Mouse (Mus musculus) cerebellum, adult 11-12 months (tissue): ENCODE measurements around the gene Irf2bp1.

Source experiments
- DNase-seq: peaks from one replicate; pipeline ENCODE4 v3.0.0; 2022

Gene Irf2bp1

DNA sequence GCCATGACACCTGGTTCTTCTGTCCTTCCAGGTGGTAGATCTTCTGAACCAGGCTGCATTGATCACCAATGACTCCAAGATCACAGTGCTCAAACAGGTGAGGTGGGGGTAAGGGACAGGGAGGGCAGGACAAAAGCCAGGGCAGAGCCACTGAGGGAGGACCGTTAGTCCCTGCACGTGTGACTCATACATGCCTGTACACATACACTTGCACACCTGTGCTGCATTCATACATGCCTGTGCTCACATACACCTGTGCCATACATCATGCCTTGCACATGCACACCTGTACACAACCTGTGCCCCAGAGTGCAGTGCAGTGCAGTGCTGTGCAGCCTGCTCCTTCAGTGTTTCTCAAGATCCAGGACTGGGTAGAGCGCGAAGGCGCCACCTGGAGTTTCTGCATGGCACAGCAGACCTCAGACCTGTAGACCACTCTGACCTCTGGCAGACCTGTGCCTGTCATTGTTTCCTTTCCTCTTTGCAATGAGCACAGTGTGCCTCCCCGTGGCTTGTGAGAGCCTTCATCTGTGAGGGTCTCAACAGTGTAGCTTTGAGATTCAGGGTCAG, 25.3 kb downstream of the Irf2bp1 start:
- no peak for DNase-seq

DNA sequence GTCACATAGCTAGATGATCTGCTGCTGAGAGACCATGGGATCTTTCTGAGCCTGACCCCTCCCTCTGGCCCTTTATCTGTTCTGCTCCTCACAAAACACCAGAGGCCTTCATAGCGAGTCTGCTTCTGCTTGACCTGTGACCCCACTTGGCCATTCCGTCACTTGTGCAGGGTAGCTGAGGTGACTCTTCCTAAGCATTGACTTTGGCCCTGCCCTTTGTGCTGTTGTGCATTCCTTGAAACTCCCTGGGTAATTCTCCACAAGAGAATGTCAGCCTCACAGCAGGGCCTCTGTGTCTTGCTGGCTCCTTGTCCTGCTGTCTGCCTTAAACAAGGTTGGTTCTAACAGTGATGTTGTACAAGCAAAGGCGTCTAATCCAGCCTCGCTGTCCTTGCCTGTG, 27.8 kb downstream of the Irf2bp1 start:
- no peak for DNase-seq

DNA sequence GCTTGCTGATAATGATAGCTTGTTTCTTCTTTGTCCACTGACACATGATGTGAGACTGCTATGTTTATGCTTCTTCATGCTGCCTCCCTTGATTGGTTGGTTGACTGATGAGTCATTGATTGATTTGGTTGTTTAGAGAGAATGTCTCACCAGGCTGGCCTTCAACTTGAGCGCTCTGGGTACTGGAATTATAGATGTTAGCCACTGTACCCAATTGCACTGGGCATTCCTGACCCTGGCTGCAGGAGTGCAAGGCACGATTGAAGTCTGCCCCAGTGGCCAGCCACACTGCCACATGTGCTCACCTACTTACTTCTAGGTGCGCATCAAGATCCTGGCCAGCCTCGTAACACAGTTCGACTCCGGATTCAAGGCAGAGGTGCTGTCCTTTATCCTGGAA, 40.8 kb downstream of the Irf2bp1 start:
- no peak for DNase-seq

DNA sequence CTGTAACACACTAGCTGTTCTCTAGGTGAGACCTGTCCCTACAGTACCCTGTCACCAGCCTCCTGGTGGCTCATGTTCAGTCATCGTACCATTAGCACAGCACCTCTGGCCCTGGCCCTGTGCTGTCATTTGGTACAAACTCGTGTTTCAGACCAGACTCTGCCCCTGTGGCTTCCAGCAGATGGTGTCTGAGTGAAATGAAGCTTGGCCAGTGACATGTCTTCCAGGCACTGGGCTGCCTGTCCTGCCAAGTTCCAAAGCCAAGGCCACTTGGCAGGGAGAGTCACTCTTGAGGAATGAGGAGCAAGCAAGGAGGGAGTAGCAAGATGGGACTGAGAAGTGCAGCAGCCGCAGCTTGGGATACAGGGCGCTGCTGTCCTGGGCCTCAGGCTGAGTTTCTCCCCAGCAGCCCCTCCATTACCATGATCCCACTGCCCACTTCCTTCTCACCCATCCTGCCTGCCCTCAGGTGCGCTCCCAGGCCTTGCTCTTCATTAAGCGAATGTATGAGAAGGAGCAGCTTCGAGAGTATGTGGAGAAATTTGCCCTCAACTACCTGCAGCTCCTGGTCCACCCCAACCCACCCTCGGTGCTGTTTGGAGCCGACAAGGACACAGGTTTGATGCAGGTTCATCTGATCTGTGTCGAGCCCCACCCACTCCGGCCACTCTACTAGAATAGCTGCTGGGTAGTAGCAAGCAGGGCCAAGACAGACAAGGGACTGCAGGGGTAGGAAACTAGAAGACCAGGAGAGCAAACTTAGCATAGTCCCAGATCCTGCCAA, 42.6 kb downstream of the Irf2bp1 start:
- DNase-seq = peak; percentile 84

DNA sequence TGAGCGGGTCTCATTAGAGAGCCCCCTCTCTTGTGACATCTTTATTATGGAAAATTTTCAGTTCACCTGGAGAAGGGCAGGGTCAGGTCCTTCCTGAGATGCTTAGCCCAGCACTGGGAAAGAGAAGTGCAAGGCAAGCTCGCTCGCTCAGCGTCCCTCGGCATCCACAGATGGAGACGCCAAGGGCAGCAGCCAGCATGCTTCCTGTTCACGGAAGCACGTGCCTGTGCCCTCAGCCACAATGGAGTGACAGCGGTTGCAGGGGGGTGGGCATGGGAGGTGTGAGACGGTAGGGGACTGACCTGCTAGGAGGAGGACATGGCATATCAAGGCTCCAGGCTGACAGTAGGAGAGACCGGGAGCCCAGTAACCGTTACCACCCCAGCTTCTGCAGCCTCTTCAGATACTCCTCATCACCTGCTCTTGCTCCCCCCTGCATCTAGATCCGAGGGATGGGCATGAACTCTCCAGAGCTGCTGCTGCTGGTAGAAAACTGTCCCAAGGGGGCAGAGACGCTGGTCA, 44.2 kb downstream of the Irf2bp1 start:
- DNase-seq = no peak

DNA sequence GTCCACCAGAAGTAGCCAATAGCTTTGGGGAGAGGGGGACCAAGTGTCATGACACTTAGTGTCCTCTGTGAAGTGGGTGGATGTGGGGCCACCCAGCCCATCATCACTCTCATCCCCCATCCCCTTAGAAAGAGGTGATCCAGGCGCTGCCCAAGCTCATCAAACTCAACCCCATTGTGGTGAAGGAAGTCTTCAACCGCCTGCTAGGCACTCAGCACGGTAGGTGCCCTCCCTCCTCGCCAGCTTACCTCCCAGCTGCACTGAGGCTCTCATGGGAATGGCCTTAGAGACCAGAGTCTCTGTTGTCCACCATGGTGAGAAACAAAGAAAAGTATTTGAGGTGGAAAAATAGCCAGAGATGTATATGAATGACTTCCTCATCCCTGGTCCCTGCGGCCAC, 45.4 kb downstream of the Irf2bp1 start:
- no peak for DNase-seq

DNA sequence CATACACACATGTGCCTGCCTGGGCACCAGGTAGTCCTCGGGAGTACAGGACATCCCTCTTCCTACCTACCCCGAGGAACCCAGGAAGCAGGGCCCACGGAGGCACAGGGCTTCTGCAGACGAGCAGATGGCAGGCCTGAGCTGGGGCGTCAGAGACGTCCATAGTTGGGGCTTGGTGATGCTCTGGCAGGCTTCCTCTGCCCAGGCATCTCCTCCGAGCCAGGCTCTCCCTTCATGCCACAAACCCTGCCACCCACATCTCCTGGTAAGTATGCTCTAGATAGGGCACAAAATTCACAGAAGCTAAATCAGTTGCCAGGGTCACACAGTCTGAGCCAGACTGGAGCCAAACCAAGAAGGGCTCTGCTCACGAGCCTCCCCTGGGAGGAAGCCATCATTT, 46.3 kb downstream of the Irf2bp1 start:
- DNase-seq = no peak

DNA sequence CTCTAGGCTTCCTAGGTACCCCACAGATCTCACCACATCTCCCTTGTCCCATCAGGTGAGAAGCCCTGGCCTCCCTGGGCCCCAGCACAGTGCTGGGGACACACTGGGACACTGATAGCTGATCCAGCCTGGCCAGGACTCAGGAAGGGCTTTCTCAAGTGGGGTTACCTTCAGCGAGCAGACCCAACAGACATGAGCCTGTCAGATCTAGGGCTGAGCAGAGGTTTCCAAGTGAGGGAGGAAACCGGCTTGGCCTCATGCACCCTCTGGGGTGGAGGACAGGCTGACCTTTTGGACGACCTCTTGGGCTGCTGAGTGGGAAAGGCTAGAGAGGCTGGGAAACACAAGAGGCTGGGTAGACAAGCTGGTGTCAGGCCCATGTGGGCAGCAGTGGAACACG, 47.3 kb downstream of the Irf2bp1 start:
- DNase-seq = no peak

DNA sequence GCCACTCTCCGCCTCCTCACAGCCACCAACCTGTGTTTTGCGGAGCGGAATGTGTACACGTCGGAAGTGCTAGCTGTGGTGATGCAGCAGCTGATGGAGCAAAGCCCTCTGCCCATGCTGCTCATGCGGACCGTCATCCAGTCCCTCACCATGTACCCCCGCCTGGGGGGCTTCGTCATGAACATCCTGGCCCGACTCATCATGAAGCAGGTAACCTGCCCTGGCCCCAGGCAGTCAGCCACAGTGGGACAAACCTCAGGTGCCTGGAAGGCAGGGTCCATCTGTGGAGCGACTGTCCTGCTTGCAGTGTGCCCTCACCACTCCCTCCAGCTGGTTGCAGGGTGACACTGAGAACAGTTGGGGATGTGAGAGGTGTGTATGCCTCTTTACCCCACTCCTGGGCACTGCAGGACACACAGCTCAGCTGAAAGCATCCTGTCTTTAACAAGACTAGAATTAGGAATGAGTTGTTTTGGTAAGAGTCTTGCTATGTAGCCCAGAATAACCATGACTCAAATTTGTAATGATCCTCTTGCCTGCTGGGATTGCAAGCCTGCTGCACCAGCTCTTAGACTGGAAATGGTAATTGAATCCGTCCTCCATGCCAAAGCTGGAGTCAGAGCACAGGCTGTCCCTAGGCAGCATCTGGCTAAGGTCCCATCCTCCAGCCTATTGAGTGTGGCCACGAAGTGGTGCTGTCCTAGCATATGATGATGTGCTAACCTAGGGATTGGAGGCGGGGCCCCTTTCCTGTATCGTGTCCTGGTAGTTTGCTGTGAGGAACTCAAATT, 48.7 kb downstream of the Irf2bp1 start:
- DNase-seq = no peak

DNA sequence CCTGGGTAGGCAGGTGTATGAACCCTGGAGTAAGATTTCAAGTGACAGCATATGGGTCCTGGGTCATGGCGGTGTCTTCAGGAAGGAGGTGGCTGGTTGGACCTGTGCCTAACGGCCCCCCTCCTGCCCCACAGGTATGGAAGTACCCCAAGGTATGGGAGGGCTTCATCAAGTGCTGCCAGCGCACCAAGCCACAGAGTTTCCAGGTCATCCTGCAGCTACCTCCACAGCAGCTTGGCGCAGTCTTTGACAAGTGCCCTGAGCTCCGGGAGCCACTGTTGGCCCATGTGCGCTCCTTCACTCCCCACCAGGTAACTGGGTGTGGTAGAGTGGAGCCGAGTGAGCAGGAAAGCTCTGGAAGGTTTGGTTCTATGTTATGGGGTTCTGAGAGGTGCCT, 49.3 kb downstream of the Irf2bp1 start:
- DNase-seq = no peak

DNA sequence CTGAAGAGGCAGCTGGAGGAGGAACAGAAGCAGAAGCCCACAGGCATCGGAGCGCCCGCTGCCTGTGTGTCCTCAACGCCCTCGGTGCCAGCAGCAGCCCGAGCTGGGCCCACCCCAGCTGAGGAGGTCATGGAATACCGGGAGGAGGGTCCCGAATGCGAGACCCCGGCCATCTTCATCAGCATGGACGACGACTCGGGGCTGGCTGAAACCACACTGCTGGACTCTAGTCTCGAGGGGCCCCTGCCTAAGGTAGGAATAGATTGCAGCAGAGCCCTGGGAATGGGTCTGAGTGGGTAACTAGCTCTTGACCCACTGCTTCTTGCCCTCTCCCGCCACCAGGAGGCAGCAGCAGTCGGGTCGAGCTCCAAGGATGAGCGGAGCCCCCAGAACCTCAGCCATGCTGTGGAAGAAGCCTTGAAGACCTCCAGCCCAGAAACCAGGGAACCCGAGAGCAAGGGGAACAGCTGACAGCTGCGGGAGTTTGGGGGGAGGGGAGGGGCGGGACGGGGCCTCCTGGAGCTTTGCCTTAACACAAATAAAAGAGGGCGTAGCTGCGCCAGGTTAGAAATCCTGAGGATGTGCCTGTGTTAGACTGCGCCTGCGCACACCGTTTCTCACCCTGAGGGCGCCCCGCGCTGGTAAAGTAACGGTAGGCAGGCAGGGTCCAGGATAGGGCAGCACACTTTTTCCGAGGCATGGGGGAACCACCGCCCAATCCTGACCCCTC, 50.4 kb downstream of the Irf2bp1 start, which contains the start of gene Rsph6a:
Gene Rsph6a, plus strand, starts transcription at position 644 of the 730 bp plus-strand sequence.
- DNase-seq = peak; percentile 46

DNA sequence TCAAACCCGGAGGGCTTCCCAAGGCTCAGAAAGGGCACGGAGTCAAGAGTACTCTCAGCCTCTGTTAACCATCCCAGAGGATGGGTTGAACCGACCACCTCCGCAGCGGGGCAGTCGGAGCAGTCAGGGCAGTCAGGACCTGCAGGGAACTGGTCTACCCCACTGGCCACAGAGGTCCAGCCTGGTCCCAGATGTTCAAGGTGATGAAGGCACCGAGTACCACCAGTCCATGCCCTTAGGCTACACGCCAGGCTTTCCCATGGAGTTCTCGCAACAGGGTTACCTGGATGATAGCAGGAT, 50.9 kb downstream of the Irf2bp1 start:
- no peak for DNase-seq

DNA sequence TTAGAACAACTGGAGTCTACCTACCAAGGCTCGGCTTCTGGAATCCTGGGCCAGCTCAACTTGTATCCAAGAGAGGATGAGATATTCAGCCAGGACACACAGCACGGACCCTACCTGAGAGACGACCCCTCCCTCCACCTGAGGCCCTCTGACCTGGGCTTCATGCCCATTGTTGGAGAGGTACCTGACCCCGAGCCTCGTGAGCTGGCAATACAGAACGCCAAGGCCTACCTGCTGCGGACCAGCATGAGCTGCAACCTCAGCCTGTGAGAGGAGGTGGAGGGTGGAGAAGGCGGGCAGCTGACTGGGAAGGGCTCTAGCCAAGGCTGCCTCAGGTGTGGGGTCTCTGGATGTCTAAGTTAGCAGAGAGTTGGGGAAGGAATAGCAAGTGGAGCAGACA, 51.3 kb downstream of the Irf2bp1 start:
- no peak for DNase-seq
